Mouse (Mus musculus): ENCODE results near the gene Prrc2b.

The Prrc2b gene

GRCm38 (mm10) chr2:32150924-32151659 is at the start of gene Prrc2b:
Gene Prrc2b (plus strand): TSS chr2:32151082.
- peak; percentile 58 for DNase-seq (ENCODE audit: low spot score)

GRCm38 (mm10) chr2:32102944-32103343 is 47.9 kb upstream of the Prrc2b start:
- no peak for DNase-seq (ENCODE audit: low spot score)

DNA sequence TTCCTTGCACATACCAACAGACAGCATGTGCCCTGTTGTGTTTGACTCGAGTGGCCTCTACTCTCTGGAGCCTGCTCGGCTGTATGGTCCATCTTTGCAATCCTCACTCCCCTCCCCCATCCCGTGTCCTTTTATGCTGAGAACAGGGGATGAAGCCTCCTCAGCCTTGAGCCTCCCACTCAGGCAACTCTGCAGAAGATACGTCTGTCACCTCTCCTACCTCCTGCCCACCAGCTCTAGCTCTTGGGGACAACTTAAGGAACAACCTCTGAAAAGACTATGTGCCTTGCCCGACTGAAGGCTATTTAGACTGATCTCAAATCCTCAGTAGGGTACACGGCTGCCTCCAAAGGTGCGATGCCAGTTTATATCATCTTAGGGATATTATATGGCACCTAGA is 47.3 kb upstream of the Prrc2b start:
- no peak for DNase-seq (ENCODE audit: low spot score)

DNA sequence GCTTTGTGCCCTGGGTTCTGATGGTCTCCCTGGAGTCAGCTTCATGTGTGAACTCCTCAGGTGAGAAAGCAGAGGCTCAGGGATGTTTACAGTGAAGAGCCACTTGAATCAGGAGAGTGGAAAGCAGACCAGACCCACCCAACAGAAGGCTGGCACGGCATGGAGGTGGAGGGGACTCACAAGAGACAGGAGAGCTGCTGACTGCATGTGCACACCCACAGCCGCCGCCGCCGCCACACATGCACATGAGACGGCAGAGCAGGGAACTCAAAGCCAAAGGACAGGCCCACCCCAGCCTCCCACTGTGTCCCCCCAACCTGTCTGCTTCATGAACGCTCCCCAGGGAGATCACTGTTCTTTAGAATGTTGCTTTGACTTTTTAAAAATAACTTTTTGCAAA is 46.8 kb upstream of the Prrc2b start:
- DNase-seq (ENCODE audit: low spot score), result no peak

GRCm38 (mm10) chr2:32105117-32105913 is 45.6 kb upstream of the Prrc2b start:
- no peak for DNase-seq (ENCODE audit: low spot score)

- DNase-seq (ENCODE audit: low spot score), result no peak
Measured at GRCm38 (mm10) chr2:32105930-32106329, 45.0 kb upstream of the Prrc2b start.

DNA sequence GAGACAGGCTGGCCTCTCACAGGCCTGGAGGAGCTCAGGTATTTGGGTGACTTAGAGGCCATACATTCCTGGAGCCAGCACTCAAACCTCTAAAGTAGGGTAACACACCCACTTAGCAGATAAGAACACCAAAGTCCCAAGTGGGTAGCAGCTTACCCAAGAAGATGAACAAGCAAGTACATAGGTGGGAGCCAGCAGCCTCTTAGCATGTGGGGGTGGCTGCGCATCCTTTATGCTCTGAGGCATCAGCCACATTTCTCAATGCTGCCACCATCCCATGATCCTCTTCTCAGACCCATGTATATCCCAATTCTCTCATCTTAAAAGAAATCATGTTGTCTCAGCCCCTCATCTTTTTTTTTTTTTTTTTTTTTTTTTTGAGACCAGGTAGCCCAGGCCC is 39.6 kb upstream of the Prrc2b start:
- DNase-seq (ENCODE audit: low spot score), result no peak

GRCm38 (mm10) chr2:32112548-32112947 is 38.3 kb upstream of the Prrc2b start:
- no peak for DNase-seq (ENCODE audit: low spot score)

DNA sequence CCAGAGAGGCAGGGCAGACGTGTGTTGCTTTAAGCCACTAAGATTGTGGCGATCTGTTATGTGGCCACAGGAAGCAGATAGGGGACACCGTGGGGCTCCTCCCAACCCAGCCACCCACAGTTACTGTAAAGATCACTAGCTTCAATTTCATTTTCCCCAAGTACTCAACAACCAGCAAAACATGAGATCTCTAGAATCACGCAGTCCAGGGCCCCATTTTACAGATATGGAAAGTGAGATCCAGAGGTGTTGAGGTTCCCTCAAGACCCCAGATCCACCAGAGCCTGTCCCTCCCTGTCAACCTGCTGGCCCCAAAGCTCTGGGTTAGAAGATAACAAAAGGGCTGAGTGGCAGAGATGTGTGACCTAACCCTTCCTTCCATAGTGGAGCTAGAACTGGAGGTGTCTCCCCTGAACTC is 35.0 kb upstream of the Prrc2b start:
- no peak for DNase-seq (ENCODE audit: low spot score)

DNA sequence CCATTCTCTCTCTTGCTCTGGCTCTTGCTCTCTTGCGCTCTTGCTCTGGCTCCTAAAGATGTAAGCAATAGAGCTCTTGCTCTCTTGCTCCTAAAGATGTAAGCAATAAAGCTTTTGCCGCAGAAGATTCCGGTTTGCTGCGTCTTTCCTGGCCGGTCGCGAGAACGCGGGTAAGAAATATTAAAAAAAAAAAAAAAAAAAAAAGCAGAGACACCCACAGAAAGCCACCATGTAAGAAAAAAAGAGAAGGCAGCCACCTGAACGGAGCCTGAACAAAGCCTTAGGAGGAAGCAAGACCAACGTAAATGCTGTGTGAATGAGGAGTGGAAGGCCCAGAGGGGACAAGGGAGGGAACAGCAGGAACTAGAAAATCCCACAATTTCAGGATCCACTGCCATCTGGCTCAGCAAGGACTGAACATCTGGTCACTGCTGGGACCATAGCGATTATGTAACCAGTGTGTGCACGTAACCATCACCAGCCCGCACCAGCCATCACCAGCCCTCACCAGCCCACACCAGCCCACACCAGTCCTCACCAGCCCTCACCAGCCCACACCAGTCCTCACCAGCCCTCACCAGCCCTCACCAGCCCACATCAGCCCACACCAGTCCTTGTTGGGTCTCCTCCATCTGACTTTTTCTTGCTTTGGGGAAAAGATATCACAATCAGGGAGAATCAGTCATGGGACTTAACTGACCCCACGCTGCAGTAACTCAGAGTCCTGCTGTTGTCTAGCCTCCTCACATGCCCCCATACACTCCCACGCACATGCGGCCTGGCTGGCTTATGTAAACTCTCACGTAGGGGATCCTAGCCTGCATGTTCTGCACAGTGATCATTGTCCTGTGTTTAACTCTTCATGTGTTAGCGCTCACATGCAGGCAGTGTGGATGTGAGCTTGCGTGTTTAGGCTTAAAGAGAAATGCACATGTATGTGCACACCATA is 30.8 kb upstream of the Prrc2b start:
- no peak for DNase-seq (ENCODE audit: low spot score)

- no peak for DNase-seq (ENCODE audit: low spot score)
Measured at GRCm38 (mm10) chr2:32121150-32121549, 29.7 kb upstream of the Prrc2b start.

- DNase-seq (ENCODE audit: low spot score), result no peak
Measured at GRCm38 (mm10) chr2:32121785-32122184, 29.1 kb upstream of the Prrc2b start.

- no peak for DNase-seq (ENCODE audit: low spot score)
Measured at GRCm38 (mm10) chr2:32127653-32128535, 23.0 kb upstream of the Prrc2b start.

DNA sequence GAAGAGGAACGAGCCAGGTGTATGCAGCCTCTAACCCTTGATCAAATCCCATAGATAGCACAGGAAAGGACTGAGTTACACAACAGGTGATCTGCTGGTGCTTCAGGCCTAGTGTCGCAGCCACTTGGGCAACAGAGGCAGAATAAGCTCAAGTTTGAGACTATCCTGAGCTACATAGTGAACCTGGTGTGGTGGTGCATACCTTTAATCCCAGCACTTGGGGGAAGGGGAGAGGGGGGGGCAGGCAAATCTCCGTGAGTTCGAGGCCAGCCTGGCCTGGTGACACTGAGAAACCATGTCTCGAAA is 22.4 kb upstream of the Prrc2b start:
- DNase-seq (ENCODE audit: low spot score), result no peak

DNA sequence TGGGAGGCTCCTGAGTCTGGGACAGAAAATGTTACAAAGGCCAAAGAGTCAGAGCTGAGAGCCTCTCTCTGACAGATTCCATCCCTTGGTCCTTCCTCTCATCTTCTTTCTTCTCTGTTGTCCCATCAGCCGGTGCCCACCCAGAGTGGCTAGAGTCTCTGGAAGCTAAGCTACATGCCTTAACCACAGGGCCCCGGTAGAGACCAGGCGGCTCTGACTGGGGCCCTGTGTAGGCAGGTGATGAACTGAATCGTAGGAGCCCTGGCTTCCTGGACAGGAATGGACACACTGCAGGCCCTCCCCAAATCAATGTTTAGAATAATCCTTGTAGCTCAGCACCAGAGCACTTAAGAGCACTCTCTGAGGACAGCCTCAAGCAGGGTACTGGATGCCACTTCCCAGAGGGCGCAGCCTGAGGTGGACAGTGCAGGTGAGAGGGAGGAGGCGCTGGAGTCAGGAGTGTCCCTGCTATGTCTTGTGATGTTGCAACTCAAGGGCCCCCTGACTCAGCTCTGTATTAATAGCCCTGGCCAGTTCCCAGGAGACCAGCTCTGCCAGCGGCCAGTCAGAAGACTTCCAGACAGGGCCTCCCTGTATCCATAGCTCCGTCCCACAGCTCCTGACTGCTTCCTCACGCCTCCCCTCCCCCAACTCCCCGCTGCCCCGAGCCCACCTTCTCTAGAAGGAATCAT is 21.4 kb upstream of the Prrc2b start:
- DNase-seq (ENCODE audit: low spot score), result no peak

GRCm38 (mm10) chr2:32130435-32130834 is 20.4 kb upstream of the Prrc2b start:
- DNase-seq (ENCODE audit: low spot score), result no peak

DNA sequence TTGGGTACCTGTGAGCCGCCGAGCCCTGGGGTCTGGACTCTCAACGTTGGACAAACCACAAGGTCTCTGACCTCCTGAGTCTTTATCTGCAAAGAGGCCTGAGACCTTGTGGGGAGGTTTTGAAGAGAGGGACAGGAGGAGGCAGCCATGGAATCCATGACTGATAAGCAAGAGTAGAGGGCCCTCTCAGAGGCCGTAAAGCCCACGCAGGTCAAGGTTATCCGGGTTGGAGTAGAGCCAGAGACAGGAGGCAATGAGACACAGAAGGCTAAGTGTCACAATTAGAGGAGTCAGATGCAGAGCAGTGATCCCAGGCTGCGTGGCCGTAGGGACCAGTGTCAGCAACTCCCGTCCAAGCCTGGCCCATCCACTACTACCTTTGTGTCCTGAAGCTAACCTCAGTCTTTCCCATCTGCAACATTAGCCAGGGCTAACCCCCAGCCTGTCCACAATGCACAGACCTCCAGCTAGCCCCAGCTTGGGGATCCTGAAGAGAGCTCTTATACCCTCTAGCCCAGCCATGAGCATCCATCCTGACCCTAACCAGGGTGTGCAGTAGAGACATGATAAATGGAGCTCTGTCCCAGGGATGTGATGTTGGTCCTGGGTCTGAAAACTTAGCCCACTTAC is 19.6 kb upstream of the Prrc2b start:
- DNase-seq (ENCODE audit: low spot score), result no peak

DNA sequence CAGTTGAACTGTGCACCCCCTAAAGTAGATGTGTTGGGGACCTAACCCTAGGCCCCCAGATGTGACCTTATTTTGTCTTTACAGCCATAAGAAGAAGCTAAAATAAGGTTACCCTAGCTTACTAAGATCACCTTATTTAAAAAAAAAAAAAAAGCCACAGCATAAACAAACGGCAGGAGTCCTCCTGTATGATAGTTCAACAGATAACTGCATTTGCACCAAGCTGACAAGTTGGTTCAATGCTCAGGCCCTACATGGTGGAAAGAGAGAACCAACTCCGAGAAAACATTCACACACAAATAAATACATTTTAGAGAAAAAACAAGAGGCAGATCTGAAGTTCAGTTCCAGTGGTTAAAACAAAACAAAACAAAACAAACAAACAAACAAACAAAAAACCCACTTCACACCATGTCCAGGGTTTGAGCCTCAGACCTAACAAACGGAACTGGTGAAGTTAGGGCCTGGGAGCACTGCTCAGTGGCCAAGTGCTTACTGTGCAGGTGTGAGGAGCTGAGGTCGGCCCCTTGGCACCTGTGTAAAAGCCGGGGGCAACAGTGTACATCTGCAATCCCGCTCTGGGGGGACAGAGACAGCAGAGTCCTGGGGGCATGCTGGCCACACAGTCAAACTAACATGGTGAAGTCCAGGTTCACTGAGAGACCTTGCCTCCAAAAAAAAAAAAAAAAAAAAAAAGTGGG is 18.9 kb upstream of the Prrc2b start:
- DNase-seq (ENCODE audit: low spot score), result no peak

DNA sequence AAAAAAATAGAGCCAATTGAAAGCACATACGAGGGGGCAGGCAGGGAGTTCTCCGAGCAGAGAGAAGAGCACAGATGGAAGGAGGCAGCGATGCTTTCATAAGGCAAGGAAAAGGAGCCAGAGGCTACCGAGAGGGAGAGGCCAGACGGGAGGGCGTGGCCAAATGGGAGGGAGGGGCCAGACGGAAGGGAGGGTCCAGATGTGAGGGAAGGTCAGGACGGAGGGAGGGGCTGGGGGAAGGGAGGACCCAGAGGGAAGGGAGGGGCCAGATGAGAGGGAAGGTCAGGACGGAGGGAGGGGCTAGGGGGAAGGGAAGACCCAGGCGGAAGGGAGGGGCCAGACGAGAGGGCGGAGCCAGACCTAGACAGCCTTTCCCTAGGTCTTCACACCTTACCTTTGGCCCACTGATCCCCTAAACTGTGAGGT is 18.3 kb upstream of the Prrc2b start:
- DNase-seq (ENCODE audit: low spot score), result no peak

DNA sequence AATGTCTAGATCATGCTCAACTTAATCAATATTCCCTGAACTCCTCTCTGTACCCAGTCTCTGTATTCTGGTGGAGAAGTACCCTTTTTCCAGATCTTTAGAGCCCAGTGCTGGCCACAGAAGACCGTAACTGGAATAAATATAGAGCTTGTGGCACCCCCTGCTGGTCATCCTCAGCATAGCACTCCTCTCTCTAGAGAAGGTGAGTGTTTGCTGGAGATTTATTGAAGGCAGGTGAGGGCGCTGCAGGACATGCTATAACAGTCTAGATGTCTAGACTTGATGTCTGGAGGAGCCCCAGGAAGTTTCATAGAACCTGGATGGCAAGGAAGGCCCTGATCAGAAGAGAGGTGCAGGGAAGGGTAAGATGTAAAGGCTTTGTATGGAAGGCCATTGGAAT is 16.8 kb upstream of the Prrc2b start:
- DNase-seq (ENCODE audit: low spot score), result peak; percentile 66

Measured in ovary, postnatal 10 days (tissue).